Mouse (Mus musculus) kidney, adult 9 months (tissue): ENCODE measurements around the gene Zfp513.

Source experiments
- DNase-seq: peaks from one replicate; pipeline ENCODE4 v3.0.0; 2022

Gene Zfp513

DNA sequence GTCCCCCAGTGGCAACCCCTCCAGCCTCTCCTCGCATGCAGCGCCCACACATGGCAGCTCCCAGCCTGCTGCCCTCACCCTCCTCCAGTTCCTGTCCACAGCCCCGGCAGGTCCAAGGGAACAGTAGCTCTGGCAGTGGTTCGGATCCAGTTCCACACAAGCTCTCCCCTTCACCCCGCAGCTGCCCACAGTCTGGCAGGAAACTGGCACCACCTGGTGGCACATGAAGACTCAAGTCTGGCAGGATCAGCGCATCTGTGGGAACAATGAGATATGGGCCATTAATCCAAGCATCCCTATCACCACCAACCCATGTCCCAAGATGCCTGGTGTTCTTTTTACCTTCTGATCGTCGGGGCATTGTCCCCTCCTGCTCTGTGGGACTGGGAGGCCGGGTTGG lies 2.2 kb downstream of the Zfp513 start:
- DNase-seq: no peak

DNA sequence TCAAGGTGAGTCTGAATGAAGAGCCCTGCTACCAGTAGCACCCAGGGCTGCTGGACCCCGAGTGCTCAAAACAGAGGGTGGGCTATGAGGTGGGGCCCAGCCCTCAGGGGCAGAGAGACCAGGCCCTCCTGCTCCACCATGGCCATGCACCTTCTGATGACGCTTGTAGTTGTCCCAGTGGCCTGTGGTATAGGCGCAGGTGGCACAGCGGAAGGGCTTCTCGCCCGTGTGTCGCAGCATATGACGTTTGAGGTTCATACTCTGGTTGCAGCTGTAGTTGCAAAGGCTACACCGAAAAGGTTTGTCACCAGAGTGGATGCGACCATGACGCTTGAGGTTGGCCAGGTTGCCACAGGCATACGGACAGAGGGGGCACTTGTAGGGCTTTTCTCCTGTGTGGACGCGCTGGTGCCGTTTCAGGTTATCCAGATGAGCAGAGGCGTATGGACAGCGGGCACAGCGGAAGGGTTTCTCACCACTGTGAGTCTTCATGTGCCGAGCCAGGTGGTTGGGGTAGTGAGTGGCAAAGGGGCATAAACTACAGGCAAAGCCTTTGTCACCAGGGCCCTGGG lies 2.7 kb downstream of the Zfp513 start:
- DNase-seq: no peak

DNA sequence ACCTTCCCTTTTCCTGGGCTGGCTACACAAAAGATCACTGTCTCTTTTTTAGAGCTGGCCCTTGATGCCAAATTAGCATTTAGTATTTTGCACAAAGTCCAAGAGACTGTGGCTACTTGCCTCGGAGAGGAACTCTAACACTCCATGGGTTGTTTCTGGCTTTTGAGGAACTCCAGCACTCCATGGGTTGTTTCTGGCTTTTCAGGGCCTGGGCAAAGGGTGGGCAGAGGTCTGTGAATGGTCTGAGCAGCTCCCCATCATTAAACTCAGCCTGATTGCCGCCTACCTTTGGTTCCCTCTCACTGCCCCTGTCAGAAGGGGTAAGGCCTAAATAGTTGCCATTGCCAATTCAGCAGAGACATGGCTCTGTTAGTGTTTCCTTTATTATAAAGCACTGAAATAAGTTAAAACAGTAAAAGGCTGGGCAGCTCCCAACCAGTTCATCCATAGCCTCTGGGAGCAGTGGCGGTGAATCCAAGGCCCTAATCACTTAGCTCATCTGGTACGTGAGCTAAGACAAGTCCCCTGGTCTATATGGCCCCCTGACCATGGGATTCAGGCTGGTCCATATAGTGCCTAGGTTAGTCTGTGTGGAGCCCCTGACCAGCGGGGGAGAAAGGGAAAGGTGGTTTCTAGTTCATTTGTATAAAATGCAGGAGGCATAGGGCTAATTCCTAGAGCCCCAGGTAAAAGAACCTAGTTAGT lies 3.3 kb downstream of the Zfp513 start:
- DNase-seq: no peak

DNA sequence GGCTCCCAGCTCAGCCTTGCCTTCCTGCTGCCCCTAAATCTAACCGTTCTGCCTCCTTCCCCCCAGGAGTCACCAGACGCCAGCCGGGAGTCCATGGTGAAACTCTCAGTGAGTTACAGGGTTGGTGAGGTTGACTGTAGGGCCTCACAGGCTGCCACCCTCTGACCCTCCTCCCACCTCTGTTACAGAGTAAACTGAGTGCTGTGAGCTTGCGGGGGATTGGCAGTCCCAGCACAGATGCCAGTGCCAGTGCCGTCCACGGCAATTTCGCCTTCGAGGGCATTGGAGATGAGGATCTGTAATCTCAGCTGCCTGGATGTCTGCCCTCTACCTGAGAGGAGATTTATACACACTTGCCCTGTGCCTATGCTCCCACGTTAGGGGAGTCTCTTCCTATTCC lies 3.9 kb downstream of the Zfp513 start:
- no peak for DNase-seq

DNA sequence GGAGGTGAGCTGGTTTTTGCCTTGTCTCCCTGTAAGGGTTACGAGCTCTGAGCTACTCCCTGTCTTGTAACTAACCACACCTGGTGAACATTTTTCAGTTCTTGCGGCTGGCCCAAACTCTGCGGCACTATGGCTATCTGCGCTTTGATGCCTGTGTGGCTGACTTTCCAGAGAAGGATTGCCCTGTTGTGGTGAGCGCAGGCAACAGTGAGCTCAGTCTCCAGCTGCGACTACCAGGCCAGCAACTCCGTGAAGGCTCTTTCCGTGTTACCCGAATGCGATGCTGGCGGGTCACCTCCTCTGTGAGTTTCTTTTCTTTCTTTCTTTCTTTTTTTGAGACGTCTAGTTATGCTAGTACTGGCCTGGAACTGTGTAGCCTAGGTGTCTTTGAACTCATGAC lies 5.0 kb downstream of the Zfp513 start:
- no peak for DNase-seq

DNA sequence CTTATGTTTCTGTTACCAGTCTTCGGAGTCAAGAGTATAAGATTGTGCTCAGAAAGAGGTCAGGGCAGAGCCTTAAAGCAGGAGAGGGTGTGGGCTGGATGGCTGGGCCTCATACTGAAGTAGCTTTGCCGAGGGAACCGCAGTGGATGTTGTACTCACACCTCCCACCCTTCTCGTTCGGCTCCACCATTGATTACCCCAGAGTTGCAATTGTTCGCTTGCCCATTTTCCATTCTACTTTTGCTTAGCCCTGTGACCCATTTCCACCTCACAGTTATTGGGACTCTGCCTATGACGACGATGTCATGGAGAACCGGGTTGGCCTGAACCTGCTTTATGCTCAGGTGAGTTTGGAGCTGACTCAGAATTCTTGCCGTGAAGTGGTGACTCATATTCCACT lies 5.9 kb downstream of the Zfp513 start:
- no peak for DNase-seq

DNA sequence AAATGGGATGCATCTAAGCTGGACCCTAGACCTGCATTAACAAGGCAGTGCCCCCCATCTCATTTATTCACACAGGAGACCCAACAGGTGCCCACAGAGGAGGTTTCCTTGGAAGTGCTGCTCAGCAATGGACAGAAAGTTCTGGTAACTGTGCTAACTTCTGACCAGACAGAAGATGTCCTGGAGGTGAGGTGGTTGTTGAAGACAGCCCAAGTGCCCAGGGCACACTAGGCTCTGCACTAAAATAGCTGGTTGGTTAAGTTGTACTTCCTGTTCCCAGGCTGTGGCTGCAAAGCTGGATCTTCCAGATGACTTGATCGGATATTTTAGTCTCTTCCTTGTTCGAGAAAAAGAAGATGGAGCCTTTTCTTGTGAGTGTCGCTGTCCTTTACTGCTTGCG lies 6.4 kb downstream of the Zfp513 start:
- DNase-seq: no peak

DNA sequence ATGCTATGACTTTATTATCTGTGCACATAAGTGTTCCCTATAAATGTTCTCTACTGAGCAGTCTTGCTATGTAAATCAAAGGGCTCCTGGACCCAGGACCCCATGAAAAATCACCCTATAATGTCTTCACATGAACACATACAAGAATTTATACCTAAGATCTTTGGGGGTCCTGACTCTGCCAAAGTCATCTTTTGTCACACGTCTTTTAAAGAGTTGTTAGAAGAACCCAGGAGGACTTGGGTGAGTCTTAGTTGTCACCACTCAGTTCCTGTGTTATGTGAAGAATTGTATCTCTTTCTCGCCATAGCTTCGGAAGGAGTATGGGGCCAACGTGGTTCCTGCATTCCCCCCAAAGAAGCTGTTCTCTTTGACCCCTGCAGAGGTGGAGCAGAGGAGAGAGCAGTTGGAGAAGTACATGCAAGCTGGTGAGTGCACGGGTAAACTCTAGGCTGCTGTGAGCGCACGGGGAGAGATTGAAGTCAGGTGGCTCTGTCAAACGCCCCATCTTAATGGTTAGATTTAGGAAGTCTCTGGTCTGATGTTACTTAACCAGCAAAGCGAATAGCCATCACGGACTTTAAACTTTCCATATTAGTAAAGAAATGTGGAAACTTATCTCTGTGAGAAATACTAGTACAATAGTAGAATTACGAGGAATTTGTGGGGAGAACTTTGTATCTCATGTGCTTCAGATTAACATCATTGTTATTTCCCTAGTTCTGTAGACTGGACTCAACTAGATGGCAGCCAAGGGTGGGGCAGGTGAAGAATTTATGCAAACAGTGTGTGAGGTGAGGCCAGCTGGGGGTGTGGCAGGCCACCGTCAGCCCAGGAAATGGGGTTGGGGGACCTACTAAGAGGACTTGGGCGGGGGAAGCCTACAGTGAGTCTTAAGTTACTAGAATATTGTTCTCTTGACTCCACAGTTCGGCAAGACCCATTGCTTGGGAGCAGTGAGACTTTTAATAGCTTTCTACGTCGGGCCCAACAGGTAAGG lies 7.3 kb downstream of the Zfp513 start:
- no peak for DNase-seq

DNA sequence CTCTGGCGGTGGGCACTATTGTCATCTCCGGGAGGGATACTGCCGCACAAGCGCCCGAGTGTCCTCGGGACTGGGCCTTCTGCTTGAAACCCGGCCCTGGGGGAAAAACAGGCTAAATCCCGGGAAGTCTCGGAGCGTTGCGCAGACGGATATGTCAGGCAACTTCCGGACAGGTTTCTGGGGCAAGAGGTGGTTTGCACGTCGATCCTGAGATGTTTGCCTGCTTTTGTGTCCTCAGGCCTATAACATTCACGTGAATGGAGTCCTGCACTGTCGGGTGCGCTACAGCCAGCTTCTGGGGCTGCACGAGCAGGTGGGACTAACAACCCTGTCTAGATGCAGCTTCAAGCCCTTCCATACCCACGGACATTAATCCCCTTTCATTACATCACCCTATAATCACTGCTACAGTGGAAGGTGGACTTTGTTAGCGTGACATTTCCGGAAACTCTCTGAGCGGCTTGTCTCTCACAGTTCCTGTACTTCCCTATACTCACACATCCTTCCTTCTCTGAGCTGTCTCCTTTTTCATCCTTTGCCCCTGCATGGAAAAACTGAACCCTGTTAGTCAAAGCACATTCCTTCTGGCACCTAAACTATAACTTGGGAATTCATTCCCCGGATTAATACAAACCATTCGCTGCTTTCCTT lies 8.3 kb downstream of the Zfp513 start:
- no peak for DNase-seq

DNA sequence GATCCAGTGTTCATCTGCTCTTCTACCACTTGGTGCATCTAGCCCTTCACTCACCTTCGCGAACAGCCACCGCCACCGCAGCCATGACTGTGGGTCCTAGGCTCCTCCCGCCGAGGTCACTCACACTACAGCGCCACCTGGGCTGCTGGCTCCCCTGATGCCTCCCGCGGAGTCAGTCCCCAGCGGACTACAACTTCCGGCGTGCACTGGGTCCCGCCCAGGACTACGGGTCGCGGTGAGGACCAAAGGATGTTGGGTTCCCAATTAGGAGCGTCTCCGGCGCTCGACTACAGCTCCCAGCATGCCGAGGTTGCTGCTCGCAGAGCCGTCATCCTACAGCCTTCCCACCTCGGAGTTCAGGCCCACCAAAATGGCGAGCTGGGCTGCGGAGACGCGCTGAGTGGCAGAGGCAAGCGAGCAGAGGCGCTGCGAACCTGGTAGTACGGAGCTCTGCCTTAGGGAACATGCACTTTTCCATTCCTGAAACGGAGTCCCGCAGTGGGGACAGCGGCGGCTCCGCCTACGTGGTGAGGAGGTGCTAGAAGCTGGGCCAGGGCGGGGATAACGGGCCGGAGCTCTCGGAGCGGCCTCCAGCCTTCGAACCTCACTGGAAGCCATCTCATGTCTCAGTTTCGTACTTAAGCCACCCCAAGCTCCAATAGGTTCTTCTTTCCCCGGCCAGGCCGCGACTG lies 9.0 kb downstream of the Zfp513 start, which contains the start of the genes Snx17 and Eif2b4:
Gene Snx17 (plus strand): TSS at position 289 of the 692 bp plus-strand sequence.
Gene Eif2b4 (minus strand): TSS at position 492 of the 692 bp plus-strand sequence.
- peak; percentile 100 for DNase-seq

DNA sequence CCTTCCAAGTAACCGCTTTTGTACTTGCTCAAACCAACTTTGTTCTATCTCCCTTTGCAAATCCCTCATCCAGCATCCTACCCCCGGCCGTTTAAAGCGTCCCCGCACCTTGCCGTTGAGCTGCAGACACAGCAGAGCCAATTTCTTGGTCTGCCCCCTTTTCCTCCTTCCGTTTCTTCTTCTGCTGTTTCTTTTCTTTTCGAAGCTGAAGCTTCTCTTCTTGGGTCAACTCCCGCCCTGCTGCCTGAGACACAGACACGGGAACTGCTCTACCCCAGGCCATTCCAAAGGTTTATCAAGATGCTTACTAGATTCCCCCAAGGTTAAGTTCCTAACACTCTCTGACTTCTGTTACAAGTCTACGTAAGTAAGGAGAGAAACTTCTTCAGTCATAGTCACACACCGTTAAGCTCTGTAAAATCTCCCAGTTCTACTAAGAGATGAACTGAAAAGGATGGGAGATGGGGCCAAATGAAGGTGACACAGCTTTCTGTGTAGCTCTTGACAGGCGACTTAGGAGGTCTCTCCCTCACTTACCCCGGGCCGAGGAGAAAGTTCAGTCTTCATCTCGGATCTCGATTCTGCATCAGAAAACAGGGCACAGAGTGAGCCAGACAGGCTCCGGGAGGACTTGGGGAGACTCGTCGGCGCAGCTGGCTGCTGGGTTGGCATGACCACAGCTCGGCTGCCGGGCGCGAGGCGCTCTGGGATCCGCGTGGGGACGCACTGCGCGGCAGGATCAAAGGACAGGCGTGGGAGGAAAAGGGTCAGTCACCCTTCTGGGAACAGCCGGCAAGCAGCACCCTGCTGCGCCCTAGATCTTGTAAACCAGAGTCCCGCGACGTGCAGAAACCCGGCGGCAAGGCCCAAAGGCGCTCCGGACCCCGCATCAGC lies 9.8 kb downstream of the Zfp513 start:
- DNase-seq: no peak

DNA sequence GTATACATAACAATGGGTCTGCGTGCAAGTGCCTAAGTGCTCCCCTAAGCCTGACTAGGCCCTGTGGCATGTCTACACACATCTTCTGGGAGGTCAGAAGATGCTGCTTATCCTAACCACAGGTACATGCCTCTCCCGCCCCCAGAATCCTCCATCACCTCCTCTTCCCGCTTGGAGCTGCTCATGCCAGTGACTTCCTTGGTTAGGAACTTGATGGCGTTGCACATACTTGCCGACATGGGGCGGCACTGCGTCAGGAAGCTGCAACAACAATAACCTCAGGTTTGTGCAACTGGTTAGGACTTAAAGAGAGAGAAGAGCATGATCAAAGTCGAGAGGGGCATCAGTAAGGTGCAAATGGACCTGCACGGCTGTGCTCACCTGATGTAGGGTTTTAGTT lies 11.9 kb downstream of the Zfp513 start:
- DNase-seq: no peak

DNA sequence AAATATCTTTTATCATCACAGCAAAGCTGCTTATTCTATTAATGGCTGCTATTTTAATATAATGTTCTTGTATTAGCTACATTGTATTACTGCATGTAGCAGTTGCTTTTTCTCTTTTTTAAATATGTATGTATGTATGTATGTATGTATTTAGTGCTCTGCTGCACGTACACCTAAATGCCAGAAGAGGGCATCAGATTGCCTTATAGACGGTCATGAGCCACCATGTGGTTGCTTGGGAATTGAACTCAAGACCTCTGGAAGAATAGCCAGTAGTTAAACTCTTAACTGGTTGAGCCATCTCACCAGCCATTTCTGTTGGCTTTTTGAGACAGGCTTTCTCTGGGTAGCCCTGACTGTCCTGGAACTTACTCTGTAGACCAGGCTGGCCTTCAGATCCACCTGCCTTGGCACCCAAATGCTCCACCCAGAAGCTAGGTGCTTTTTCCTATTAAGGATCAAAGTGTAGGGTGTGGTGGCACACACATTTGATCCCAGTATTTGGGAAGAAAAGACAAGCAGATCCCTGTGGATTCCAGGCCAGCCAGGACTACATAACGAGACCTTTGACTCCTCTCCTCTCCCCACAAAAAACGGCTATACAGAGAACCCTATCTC lies 13.8 kb downstream of the Zfp513 start:
- no peak for DNase-seq

DNA sequence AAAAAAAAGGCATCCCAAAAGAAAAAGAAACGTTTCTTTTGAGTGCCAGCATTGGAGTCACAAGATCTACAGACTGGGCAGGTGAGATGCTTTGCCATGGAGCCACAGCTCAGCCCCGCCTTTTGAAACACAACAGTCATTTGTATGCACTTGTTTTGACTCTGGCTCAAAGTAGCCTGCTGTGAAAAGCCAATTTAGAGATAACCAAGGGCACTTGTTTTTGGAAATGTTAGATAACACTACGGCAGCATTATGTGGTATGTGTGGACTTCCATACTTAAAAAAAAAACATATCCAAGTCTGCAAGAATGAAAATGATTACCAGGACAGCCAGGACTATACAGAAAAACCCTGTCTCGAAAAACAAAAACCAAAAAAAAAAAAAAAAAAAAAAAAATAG lies 18.4 kb downstream of the Zfp513 start:
- DNase-seq: no peak

DNA sequence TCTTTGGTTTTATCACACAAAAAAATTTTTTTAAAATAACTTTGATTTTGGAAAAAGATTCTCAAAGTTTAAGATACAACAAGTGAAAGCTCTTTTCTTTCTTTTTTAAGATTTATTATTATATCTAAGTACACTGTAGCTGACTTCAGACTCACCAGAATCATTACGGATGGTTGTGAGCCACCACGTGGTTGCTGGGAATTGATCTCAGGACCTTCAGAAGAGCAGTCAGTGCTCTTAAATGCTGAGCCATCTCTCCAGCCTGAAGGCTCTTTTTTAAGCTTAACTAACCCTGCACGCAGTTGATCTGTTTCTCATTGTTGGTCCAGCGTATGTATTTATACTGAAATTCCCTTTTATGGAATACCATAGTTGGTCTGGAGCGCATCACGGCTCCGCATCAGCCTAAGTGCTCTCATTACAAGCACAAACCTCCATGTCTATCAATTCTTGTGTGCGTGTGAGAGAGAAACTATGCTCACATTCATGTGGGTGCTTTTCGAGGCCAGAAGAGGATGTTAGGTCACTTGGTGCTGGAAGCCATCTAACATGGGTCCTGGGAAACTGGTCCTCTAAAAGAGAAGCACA lies 20.8 kb downstream of the Zfp513 start:
- DNase-seq: no peak

DNA sequence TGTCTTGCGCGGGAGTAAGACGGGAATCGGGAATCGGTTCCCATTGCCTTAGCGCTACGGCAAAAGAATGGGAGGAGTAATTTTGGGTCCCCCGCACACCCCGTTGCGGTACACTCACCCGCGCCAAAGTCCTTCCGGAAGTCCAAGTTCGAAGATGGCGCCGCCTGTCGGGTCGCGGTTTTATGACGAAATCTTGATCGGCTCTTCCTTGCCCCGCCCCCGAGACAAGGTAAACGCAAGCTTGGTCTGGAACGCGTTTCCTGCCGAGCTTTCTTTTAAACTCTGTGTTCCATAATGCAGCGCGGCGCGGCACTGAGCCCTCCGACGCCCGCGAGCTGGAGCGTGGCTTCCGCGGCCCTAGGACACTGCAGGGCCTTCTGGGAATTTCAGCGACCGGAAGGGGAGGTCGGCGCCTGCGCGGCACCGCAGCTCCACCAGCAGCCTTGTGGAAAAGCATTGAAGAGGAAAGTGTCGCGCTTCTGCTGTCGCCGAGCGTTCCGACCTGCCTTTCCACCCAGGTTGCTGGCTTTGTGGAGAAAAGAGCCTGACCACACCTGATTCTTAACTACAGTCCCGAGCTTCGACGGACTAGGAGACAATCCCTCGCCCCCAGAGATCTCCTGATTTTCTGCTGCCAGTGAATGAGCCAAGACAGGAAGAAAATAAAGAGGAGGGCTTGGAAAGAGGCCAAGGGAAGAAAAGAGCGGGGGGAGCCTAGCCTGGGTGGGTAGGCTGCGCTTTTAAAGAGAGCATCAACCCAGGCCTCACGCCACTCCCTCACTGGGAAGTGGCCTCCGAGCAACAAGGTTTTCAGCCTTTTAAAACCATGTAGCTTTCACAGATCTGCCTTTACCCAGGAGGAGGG lies 22.1 kb downstream of the Zfp513 start, which contains the start of the genes Gm29609 and Gtf3c2:
Gene Gm29609 (minus strand): TSS at position 146 of the 865 bp plus-strand sequence.
Gene Gtf3c2 (minus strand): TSS at position 379 of the 865 bp plus-strand sequence.
- peak; percentile 97 for DNase-seq

DNA sequence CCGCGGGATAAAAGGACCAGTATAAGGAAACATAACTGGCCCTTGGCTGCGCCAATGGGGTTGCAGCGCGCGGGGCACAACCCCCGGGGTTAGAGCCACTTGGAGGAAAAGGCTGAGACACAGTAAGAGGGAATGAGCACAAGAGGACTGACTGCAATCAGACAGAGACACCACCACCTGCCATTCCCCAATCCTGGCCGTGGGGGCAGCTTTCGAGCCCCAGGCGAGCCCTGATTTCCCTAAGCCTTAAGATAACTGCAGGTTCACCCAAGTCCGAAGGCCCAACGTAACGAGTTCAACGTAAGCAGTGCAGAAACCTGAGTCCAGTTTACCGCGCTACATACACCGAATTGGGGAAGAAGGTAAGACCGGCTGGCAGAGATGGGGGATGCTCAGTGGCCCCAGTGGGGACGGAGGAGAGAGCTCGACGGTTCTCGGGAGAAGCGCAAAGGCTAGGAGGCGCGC lies 22.8 kb downstream of the Zfp513 start:
- peak; percentile 58 for DNase-seq

DNA sequence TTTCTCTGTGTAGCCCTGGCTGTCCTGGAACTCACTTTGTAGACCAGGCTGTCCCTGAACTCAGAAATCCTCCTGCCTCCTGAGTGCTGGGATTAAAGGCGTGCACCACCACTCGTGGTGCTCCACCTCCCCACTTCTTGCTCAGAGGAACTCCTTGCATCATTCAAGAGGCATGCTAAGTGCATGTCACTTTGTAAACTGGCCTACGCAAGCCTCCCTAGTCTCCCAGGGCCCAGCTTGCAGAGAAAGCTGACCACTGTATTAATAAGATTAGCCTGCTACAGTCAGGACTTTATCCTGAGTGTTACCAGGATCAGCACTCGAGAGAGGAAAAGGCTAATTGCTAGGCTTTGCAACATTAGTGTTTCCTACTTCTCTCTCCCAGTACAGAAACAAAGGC lies 33.5 kb downstream of the Zfp513 start:
- no peak for DNase-seq

DNA sequence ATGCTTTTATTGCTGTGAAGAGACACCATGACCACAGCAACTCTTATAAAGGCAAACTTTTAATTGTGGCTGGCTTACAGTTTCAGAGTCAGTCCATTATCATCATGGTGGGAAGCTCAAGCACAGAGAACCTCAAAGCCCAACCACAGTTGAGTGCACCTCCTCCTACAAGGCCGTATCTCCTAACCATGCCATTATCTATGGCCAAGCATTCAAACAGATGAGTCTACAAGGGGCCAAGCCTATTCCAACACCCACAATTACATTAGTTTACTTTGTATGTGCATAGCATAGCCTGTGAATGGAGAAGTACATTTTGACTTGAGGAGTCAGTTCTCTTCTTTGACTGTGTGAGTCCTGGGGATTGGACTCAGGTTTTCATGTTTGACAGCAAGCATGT lies 37.2 kb downstream of the Zfp513 start:
- no peak for DNase-seq
